Mouse (Mus musculus) forebrain, embryonic 12.5 days (tissue): ENCODE measurements at regions not wholly inside any gene's neighbourhood (a gene's known extent, or its start where the extent isn't known, plus 50 kb on each side); places are given as distances from the start of the nearest gene placed in this dataset.

Experiments used
- ATAC-seq: fragments of 200-750 bp; cut with Nextera tagmentation; 2 replicates; pipeline ENCODE4 v1.8.0; 2017; ENCODE audit warnings: moderate TSS enrichment; ENCODE audit not compliant: low FRiP score
- H3K27ac ChIP-seq: fragments of 300-500 bp; sonication (generic); 2 replicates; pipeline ENCODE4 v1.5.1; 2016; ENCODE audit warnings: mild to moderate bottlenecking
- H3K27me3 ChIP-seq: fragments of 300-500 bp; sonication (generic); 2 replicates; pipeline ENCODE4 v1.6.1; 2016; ENCODE audit warnings: mild to moderate bottlenecking
- H3K36me3 ChIP-seq: fragments of 300-500 bp; sonication (generic); replicated peaks from 2 replicates; pipeline ENCODE4 v1.6.1; 2016; ENCODE audit warnings: mild to moderate bottlenecking
- H3K4me1 ChIP-seq: fragments of 300-500 bp; sonication (generic); 2 replicates; pipeline ENCODE4 v1.6.1; 2016
- H3K4me2 ChIP-seq: fragments of 300-500 bp; sonication (generic); 2 replicates; pipeline ENCODE4 v1.6.1; 2016; ENCODE audit warnings: mild to moderate bottlenecking, moderate library complexity
- H3K4me3 ChIP-seq: fragments of 300-500 bp; sonication (generic); replicated peaks from 2 replicates; pipeline ENCODE4 v1.5.1; 2016; ENCODE audit warnings: mild to moderate bottlenecking
- H3K9ac ChIP-seq: fragments of 300-500 bp; sonication (generic); 2 replicates; pipeline ENCODE4 v1.6.1; 2016; ENCODE audit warnings: mild to moderate bottlenecking
- H3K9me3 ChIP-seq: fragments of 300-500 bp; sonication (generic); 2 replicates; pipeline ENCODE4 v1.6.1; 2016
- WGBS: fragments of 180-500 bp; shearing (Covaris S2); methylation state at CpG from one replicate; pipeline ENCODE4 v1.1.7; 2016; 5-methylcytosine and 5-hydroxymethylcytosine counted together

- H3K9me3 ChIP-seq, result no peaks in the 10 kb centered on the region
- H3K4me3 ChIP-seq, result no peak overlapping the region
- no peak overlapping the region for H3K4me2 ChIP-seq
- no peak for ATAC-seq
- no peak overlapping the region for H3K27ac ChIP-seq
- no peaks in the 10 kb centered on the region for H3K4me1 ChIP-seq
- WGBS, result 90% methylated on average over 7 of the region's 7 CpGs
- H3K36me3 ChIP-seq, result no peaks in the 10 kb centered on the region
- H3K27me3 ChIP-seq, result no peaks in the 10 kb centered on the region
- no peak overlapping the region for H3K9ac ChIP-seq
Measured at GRCm38 (mm10) chr15:67345179-67346148, 844.8 kb upstream of the Lrrc6 start.

DNA sequence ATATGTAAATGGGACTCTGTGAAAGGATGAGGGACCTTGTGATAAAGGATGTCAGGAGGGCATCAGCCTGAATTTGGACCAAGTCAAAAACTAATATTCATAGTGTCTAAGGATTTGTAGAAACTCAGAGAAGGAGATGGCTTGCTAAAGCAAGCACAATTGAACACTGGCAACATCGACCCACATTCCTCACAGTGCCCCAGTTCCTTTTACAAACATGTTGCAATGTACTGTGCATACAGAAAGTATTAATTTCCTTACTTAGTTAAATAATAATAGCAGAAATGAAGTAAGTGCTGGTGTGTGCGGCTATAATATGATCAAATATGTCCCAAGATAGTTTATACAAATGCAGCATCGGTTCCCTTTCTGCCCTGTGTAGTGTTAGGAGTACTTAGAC is 841.3 kb upstream of the Lrrc6 start:
- Histone ChIP-seq H3K27ac (no peak overlapping the region), H3K9ac (no peak overlapping the region), H3K36me3 (no peaks in the 10 kb centered on the region), H3K4me1 (no peaks in the 10 kb centered on the region), H3K9me3 (no peaks in the 10 kb centered on the region), H3K4me2 (no peak overlapping the region), H3K4me3 (no peak overlapping the region), H3K27me3 (no peaks in the 10 kb centered on the region)
- no peak for ATAC-seq
- whole genome bisulfite sequencing, result 85% methylated on average over 3 of the region's 3 CpGs

DNA sequence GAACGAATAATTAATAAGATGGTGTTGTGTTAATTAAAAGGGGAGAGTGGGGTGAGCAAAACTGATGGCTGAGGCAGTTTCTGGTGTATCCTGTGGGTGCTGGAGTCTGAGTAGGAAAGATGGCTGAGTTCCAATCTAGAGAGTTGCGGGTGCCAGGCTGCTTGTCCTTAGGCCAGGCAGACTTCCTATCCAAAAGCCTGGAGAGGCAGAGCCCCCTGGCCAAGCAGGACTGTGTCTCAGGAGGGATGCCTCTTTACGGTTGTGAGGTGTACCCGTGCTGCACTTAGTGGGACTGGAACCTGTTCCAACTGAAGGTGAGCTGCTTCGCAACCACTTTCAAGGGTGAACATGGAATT is 836.3 kb upstream of the Lrrc6 start:
- Histone ChIP-seq H3K27ac (no peak overlapping the region), H3K4me3 (no peak overlapping the region), H3K4me1 (no peaks in the 10 kb centered on the region), H3K27me3 (no peaks in the 10 kb centered on the region), H3K4me2 (no peak overlapping the region), H3K9ac (no peak overlapping the region), H3K36me3 (no peaks in the 10 kb centered on the region), H3K9me3 (no peaks in the 10 kb centered on the region)
- 84% methylated on average over 5 of the region's 5 CpGs for WGBS
- no peak for ATAC-seq

GRCm38 (mm10) chr15:67336294-67337039 is 835.8 kb upstream of the Lrrc6 start:
- no peaks in the 10 kb centered on the region for H3K36me3 ChIP-seq
- H3K4me1 ChIP-seq, result no peaks in the 10 kb centered on the region
- H3K9me3 ChIP-seq, result no peaks in the 10 kb centered on the region
- H3K27me3 ChIP-seq, result no peaks in the 10 kb centered on the region
- no peak overlapping the region for H3K4me2 ChIP-seq
- H3K27ac ChIP-seq, result no peak overlapping the region
- WGBS, result 58% methylated on average over 5 of the region's 5 CpGs
- ATAC-seq, result no peak
- no peak overlapping the region for H3K9ac ChIP-seq
- H3K4me3 ChIP-seq, result no peak overlapping the region

DNA sequence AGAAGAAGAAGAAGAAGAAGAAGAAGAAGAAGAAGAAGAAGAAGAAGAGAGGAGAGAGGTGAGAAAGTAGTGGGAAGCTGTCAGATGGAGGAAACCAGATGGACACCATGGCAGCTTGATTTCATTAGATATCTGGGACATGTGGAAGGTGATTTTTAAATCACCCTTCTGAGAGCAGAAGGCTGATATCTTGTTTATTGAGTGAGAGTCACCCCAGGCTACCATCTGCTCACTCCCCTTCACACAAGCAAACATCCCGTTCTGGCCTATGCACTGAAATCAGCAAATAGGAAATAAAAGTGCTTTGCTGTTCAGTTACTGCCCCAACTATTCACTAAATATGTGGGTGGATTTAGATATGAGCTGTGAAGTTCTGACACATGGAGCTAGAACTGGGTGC is 831.8 kb upstream of the Lrrc6 start:
- WGBS, result 92% methylated on average over 1 of the region's 1 CpGs
- no peak overlapping the region for H3K9ac ChIP-seq

GRCm38 (mm10) chr15:67320292-67320691 is 819.6 kb upstream of the Lrrc6 start:
- WGBS, result 91% methylated on average over 2 of the region's 2 CpGs
- no peaks in the 10 kb centered on the region for H3K9me3 ChIP-seq
- H3K4me2 ChIP-seq, result no peak overlapping the region
- H3K9ac ChIP-seq, result no peak overlapping the region
- no peaks in the 10 kb centered on the region for H3K36me3 ChIP-seq
- H3K27ac ChIP-seq, result no peak overlapping the region
- H3K4me3 ChIP-seq, result no peak overlapping the region
- H3K4me1 ChIP-seq, result no peaks in the 10 kb centered on the region
- ATAC-seq, result no peak
- H3K27me3 ChIP-seq, result no peaks in the 10 kb centered on the region

More for the DNA sequence above, 831.8 kb upstream of the Lrrc6 start:
- H3K9me3 ChIP-seq, result no peaks in the 10 kb centered on the region
- H3K4me1 ChIP-seq, result no peaks in the 10 kb centered on the region
- ATAC-seq, result no peak
- H3K36me3 ChIP-seq, result no peaks in the 10 kb centered on the region
- no peak overlapping the region for H3K27ac ChIP-seq
- H3K27me3 ChIP-seq, result no peaks in the 10 kb centered on the region
- no peak overlapping the region for H3K4me2 ChIP-seq
- H3K4me3 ChIP-seq, result no peak overlapping the region

DNA sequence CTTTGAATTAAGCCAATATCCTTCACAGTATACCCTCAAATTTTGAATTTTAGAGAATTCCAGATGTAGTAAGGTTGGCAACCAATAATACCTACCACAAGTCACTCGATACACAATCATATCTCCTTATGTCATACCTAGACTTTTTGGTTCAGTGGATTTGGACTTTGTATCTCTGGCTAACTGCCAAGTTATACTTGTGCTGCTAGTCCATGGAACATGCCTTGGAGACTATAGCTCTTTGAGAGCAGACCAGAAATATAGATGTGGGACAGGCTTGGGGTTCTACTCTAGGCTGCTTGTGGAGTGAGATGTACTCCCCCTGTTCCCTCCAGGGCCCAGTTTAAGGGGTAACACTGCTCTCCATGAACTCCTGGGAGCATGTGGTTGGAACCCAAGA is 814.5 kb upstream of the Lrrc6 start:
- no peak overlapping the region for H3K4me2 ChIP-seq
- H3K27me3 ChIP-seq, result no peaks in the 10 kb centered on the region
- no peak overlapping the region for H3K9ac ChIP-seq
- no peak overlapping the region for H3K4me3 ChIP-seq
- ATAC-seq, result no peak
- WGBS, result 89% methylated on average over 1 of the region's 1 CpGs
- no peaks in the 10 kb centered on the region for H3K9me3 ChIP-seq
- no peaks in the 10 kb centered on the region for H3K36me3 ChIP-seq
- no peak overlapping the region for H3K27ac ChIP-seq
- H3K4me1 ChIP-seq, result no peaks in the 10 kb centered on the region

GRCm38 (mm10) chr15:67313648-67314047 is 812.9 kb upstream of the Lrrc6 start:
- Histone ChIP-seq H3K27me3 (no peaks in the 10 kb centered on the region), H3K36me3 (no peaks in the 10 kb centered on the region), H3K4me1 (no peaks in the 10 kb centered on the region), H3K9me3 (no peaks in the 10 kb centered on the region), H3K9ac (no peak overlapping the region), H3K4me2 (no peak overlapping the region), H3K4me3 (no peak overlapping the region), H3K27ac (no peak overlapping the region)
- no peak for ATAC-seq

GRCm38 (mm10) chr15:67305681-67306080 is 805.0 kb upstream of the Lrrc6 start:
- H3K4me2 ChIP-seq, result no peak overlapping the region
- H3K4me3 ChIP-seq, result no peak overlapping the region
- H3K9ac ChIP-seq, result no peak overlapping the region
- no peak for ATAC-seq
- no peaks in the 10 kb centered on the region for H3K4me1 ChIP-seq
- H3K9me3 ChIP-seq, result no peaks in the 10 kb centered on the region
- H3K27me3 ChIP-seq, result no peaks in the 10 kb centered on the region
- H3K27ac ChIP-seq, result no peak overlapping the region
- 75% methylated on average over 1 of the region's 1 CpGs for WGBS
- H3K36me3 ChIP-seq, result no peaks in the 10 kb centered on the region

DNA sequence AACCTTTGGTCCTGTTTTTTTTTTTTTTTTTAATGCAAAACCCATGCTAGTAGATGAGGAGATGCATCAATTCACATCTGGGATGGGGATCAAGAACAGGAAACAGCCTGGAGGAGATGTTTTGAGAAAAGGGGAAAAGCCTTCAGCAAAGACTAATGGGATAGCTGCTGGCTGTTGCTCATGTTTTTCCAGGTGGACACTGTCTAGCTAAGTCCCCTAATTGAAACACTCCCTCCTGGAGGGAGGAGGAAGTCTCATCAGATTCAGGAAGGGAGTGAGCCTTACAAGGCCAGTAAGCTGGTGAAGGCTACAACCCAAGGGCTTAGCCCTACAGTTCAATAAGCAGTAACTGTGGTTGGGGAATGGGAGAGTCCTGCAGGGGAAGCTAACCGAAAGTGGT is 803.1 kb upstream of the Lrrc6 start:
- H3K4me3 ChIP-seq, result no peak overlapping the region
- no peaks in the 10 kb centered on the region for H3K9me3 ChIP-seq
- H3K4me1 ChIP-seq, result no peaks in the 10 kb centered on the region
- no peaks in the 10 kb centered on the region for H3K27me3 ChIP-seq
- no peaks in the 10 kb centered on the region for H3K36me3 ChIP-seq
- no peak for ATAC-seq
- no peak overlapping the region for H3K27ac ChIP-seq
- 68% methylated on average over 1 of the region's 1 CpGs for WGBS
- H3K9ac ChIP-seq, result no peak overlapping the region
- H3K4me2 ChIP-seq, result no peak overlapping the region

DNA sequence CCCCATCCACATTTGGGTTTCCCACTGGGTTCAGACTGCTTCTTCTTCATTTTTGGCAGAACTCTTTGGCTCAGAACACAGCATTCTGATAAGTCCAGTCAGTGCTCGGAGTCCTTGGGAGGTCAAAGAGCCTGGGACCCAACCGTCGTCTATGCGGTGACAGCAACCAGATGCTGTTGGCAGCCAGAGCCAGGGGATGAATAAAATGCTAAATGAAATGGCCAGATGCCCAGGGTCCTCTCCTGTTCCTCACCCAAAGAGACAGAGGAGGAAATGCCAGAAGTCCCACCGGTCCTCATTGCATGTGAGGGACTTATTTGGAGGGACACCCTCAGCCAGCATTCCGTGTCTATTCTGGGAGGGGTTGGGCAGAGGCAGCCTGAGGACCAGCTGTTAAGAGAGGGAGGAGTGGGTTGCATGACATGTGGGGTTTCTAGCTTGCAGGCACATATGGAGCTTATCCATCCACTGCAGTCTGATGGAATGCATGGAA is 801.2 kb upstream of the Lrrc6 start:
- 84% methylated on average over 6 of the region's 6 CpGs for WGBS
- H3K9me3 ChIP-seq, result no peaks in the 10 kb centered on the region

GRCm38 (mm10) chr15:67301024-67301423 is 800.3 kb upstream of the Lrrc6 start:
- no peaks in the 10 kb centered on the region for H3K27me3 ChIP-seq
- no peak overlapping the region for H3K4me2 ChIP-seq
- H3K4me1 ChIP-seq, result no peaks in the 10 kb centered on the region
- no peak for ATAC-seq
- no peak overlapping the region for H3K9ac ChIP-seq
- 91% methylated on average over 4 of the region's 4 CpGs for WGBS
- no peaks in the 10 kb centered on the region for H3K36me3 ChIP-seq
- no peak overlapping the region for H3K27ac ChIP-seq
- no peaks in the 10 kb centered on the region for H3K9me3 ChIP-seq
- no peak overlapping the region for H3K4me3 ChIP-seq

More for the DNA sequence above, 801.2 kb upstream of the Lrrc6 start:
- H3K4me2 ChIP-seq, result no peak overlapping the region
- no peaks in the 10 kb centered on the region for H3K27me3 ChIP-seq
- no peak overlapping the region for H3K9ac ChIP-seq
- H3K4me1 ChIP-seq, result no peaks in the 10 kb centered on the region
- H3K4me3 ChIP-seq, result no peak overlapping the region
- H3K27ac ChIP-seq, result no peak overlapping the region
- H3K36me3 ChIP-seq, result no peaks in the 10 kb centered on the region
- ATAC-seq, result no peak
